Mouse (Mus musculus) bone marrow macrophage, adult 2 months (primary cell): ENCODE results near the gene Nr0b1. TPM values are rescaled to one million over a fixed set of nuclear protein-coding genes. Genes with fewer than 3 reads are reported as not detected.

ENCODE experiments used
- H3K27ac ChIP-seq: 2 replicates; pipeline ENCODE4 v1.5.1; 2012; ENCODE audit warnings: low read depth, low read length; ENCODE audit not compliant: insufficient read depth
- H3K4me1 ChIP-seq: 2 replicates; pipeline ENCODE4 v1.6.1; 2012; ENCODE audit warnings: low read length; ENCODE audit not compliant: control insufficient read depth, insufficient read depth
- H3K4me3 ChIP-seq: 2 replicates; pipeline ENCODE4 v1.5.1; 2012; ENCODE audit warnings: mild to moderate bottlenecking, low read length, moderate library complexity; ENCODE audit not compliant: insufficient read depth
- CTCF ChIP-seq: IDR thresholded peaks from 2 replicates; pipeline ENCODE4 v1.5.1; 2012; ENCODE audit warnings: low read depth, mild to moderate bottlenecking, low read length, moderate library complexity
- POLR2A ChIP-seq: IDR thresholded peaks from 2 replicates; pipeline ENCODE4 v1.6.1; 2012; ENCODE audit warnings: mild to moderate bottlenecking, low read depth, low read length, borderline replicate concordance
- polyA plus RNA-seq: library from polyadenylated mRNA; stranded (reverse); fragments of >200 nt; gene quantifications from 2 replicates; pipeline ENCODE4 v1.2.4, GENCODE M21; 2012; ENCODE audit not compliant: missing spikeins, insufficient read depth, insufficient read length

Nr0b1 gene
- polyA plus RNA-seq: not detected in 2 replicates

DNA sequence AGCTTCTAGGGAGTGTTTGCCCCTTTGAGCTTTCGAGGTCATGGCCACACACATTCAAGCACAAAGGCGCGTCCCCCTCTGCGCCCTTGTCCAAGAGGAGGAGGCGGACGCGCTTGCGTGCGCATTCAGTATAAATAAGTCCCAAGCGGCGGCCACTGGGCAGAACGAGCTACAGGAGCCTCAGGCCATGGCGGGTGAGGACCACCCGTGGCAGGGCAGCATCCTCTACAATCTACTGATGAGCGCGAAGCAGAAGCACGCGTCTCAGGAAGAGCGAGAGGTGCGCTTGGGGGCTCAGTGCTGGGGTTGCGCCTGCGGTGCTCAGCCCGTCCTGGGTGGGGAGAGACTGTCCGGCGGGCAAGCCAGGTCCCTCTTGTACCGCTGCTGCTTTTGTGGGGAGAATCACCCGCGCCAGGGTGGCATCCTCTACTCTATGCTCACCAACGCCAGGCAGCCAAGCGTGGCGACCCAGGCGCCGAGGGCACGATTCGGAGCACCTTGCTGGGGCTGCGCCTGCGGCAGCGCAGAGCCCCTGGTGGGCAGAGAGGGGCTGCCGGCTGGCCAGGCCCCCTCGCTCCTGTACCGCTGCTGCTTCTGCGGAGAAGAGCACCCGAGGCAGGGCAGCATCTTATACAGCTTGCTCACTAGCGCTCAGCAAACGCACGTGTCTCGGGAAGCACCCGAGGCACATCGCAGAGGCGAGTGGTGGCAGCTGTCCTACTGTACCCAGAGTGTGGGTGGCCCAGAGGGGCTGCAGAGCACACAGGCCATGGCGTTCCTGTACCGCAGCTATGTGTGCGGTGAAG, at the start of gene Nr0b1:
Gene Nr0b1 (plus strand): TSS at position 151 of the 806 bp plus-strand sequence.
- H3K4me3 ChIP-seq: no peak within 1 kb of the TSS
- H3K27ac ChIP-seq: no peak within 1 kb of the TSS
- TF ChIP-seq POLR2A: no peak
- no peak for TF ChIP-seq CTCF
- H3K4me1 ChIP-seq: no peaks in the 10 kb centered on the region

DNA sequence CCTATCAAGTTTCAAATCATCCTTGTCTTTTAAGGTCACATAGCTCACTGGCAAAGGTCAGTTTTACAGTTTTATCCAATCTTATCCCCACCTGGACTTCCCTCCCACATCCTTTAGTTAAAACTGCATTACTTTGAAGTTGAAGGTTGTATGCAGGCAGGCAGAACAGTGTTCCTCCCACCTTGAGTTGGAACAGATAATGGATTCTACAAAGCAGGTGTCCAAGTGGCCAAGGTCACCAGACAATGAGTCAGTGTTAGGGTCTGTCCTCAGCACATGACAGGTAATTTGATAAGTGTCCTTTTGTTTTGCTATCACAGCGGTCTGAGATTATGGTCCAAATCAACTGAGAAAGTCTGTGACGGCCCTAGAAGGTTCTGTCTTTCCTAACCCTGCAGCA, 4.3 kb upstream of the Nr0b1 start:
- TF ChIP-seq POLR2A (no peak), CTCF (no peak)
- H3K4me1 ChIP-seq: no peaks in the 10 kb centered on the region
- no peak overlapping the region for H3K4me3 ChIP-seq
- no peak overlapping the region for H3K27ac ChIP-seq

DNA sequence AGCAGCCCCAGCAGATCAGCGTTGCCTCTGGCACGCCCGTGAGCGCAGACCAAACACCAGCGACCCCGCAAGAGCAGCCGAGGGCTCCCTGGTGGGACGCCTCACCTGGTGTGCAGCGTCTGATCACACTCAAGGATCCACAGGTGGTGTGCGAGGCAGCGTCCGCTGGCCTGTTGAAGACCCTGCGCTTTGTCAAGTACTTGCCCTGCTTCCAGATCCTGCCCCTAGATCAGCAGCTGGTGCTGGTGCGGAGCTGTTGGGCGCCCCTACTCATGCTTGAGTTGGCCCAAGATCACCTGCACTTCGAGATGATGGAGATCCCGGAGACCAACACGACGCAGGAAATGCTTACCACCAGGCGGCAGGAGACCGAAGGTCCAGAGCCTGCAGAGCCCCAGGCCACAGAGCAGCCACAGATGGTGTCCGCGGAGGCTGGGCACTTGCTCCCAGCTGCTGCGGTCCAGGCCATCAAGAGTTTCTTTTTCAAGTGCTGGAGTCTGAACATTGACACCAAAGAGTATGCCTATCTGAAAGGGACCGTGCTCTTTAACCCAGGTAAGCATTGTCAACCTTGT, 943 bp downstream of the Nr0b1 start:
- H3K4me1 ChIP-seq: no peaks in the 10 kb centered on the region
- H3K4me3 ChIP-seq: no peak overlapping the region
- no peak overlapping the region for H3K27ac ChIP-seq
- TF ChIP-seq CTCF (no peak), POLR2A (no peak)

DNA sequence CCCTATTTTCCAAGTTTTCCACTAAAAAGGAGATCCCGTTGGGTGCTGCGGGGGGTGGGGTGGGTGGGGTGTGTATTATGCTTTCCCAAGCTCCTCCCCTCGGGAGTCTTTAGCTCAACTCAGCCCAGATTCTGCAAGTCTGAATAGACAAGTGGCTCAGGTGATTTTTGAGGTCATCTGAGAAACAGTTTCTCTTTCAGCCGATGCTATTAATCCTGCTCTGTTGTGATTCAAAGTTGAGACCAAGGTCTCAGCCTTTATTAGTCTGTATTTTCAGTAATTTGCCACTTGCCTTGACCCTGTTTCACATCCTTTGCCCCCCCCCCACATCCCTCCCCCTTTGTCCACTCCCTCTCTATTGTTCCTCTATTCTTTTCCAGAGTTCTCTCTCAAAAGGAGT, 1.8 kb downstream of the Nr0b1 start:
- Histone ChIP-seq H3K4me3 (no peak overlapping the region), H3K27ac (no peak overlapping the region), H3K4me1 (no peaks in the 10 kb centered on the region)
- TF ChIP-seq CTCF (no peak), POLR2A (no peak)

DNA sequence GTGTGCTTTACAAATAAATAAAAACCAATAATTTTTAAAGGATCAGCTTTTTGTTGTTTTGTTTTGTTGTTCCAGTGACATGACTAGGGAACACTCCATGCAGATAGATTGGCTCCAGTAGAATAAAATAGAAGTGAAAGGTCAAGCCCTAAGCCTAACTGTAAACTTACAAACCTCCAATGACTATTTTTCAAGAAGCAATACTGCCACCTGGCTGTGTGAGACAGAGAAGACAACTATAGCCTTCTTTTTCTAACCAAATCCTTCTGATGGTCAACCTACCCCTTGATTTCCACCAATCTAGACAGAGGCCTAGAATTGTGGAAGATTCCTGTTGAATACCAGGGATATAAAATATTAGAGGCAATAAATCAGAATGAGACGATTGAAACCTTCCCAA, 45.7 kb downstream of the Nr0b1 start:
- no peaks in the 10 kb centered on the region for H3K4me1 ChIP-seq
- H3K4me3 ChIP-seq: no peak overlapping the region
- no peak for TF ChIP-seq CTCF
- TF ChIP-seq POLR2A: no peak
- H3K27ac ChIP-seq: no peak overlapping the region

Other genes starting within 250 kb of the Nr0b1 start
- not detected in 2 replicates for gene Samt3, start 147.6 kb upstream of the Nr0b1 start, polyA plus RNA-seq
- gene Mageb4, start 113.3 kb downstream of the Nr0b1 start, polyA plus RNA-seq: not detected in 2 replicates